Mouse (Mus musculus) cortical plate, adult 2 months (tissue): ENCODE results near the gene Phactr1. TPM values are rescaled to one million over a fixed set of nuclear protein-coding genes. Genes with fewer than 3 reads are reported as not detected.

Experiments used
- H3K27ac ChIP-seq: fragments of 200-500 bp; 2 replicates; pipeline ENCODE4 v1.5.1; 2012; ENCODE audit warnings: low read length, control low read depth, inconsistent platforms; ENCODE audit not compliant: insufficient read depth
- H3K4me1 ChIP-seq: fragments of 200-500 bp; 2 replicates; pipeline ENCODE4 v1.6.1; 2011; ENCODE audit warnings: low read length; ENCODE audit not compliant: control insufficient read depth, insufficient read depth
- H3K4me3 ChIP-seq: fragments of 200-500 bp; 2 replicates; pipeline ENCODE4 v1.5.1; 2011; ENCODE audit warnings: mild to moderate bottlenecking, low read length, control low read depth; ENCODE audit not compliant: insufficient read depth
- CTCF ChIP-seq: fragments of 200-500 bp; IDR thresholded peaks from 2 replicates; pipeline ENCODE4 v1.5.1; 2011; ENCODE audit warnings: mild to moderate bottlenecking, control low read depth, low read length; ENCODE audit not compliant: insufficient read depth; ENCODE audit errors: extremely low read depth
- POLR2A ChIP-seq: fragments of 200-500 bp; IDR thresholded peaks from 2 replicates; pipeline ENCODE4 v1.6.1; 2011; ENCODE audit warnings: mild to moderate bottlenecking, low read length, control low read depth; ENCODE audit not compliant: insufficient read depth; ENCODE audit errors: extremely low read depth
- polyA plus RNA-seq: library from polyadenylated mRNA; depleted of rRNA; stranded (reverse); fragments of >200 nt; gene quantifications from 2 replicates; pipeline ENCODE4 v1.2.3, GENCODE M21; 2012

The Phactr1 gene
- polyA plus RNA-seq, 1 experiment = 206 TPM

DNA sequence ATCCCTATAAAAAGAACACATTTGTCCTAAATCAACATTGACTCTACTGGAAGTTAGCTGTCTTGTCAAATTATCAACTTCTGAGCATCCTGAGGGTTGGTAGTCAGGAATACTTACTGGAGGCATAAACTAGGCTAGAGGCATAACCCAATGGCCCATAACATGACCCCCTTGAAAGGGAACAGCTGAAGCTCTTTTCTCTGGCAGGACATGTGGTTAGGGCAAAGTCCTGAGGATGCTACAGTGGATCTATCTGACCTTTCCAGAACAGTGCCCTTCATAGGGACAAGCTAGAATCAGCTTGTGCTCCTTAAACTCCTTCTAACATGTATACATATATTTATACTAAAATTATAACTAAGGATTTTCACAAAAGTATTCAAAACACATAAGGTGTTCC is 61.8 kb downstream of the Phactr1 start:
- Histone ChIP-seq H3K27ac (no peak overlapping the region), H3K4me1 (peaks cover 6% of the 10 kb centered on the region), H3K4me3 (no peak overlapping the region)
- TF ChIP-seq POLR2A = no peak
- TF ChIP-seq CTCF = no peak

GRCm38 (mm10) chr13:42744467-42744866 is 64.0 kb downstream of the Phactr1 start:
- Histone ChIP-seq H3K4me3 (no peak overlapping the region), H3K27ac (no peak overlapping the region), H3K4me1 (peaks cover 8% of the 10 kb centered on the region)
- TF ChIP-seq POLR2A (no peak), CTCF (no peak)

- Histone ChIP-seq H3K27ac (peak overlapping the region; percentile 76; the same call in 1 of the 2 replicates), H3K4me3 (no peak overlapping the region), H3K4me1 (peaks cover 9% of the 10 kb centered on the region)
- no peak for TF ChIP-seq POLR2A
- no peak for TF ChIP-seq CTCF
These were observed 77.4 kb downstream of the Phactr1 start for GRCm38 (mm10) chr13:42757654-42758400.

DNA sequence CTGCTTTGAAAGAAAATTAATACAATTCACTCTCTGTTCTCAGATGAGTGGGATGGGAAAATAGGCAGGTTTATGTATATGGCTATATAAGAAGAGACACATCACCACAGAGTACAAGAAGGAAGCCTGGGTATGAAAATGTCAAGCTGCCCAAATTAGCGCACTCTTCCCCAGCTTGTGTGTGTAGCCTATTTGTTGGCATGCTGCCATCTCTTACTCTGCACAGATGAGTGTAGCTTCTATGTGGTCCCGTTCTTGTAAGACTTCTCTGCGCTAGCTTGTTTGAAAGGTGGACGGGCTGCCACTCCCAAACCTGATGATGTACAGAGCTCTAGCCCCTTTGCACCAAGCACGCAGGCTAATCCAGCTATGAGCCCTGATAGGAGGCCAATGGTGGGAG is 78.7 kb downstream of the Phactr1 start:
- TF ChIP-seq CTCF (no peak), POLR2A (no peak)

DNA sequence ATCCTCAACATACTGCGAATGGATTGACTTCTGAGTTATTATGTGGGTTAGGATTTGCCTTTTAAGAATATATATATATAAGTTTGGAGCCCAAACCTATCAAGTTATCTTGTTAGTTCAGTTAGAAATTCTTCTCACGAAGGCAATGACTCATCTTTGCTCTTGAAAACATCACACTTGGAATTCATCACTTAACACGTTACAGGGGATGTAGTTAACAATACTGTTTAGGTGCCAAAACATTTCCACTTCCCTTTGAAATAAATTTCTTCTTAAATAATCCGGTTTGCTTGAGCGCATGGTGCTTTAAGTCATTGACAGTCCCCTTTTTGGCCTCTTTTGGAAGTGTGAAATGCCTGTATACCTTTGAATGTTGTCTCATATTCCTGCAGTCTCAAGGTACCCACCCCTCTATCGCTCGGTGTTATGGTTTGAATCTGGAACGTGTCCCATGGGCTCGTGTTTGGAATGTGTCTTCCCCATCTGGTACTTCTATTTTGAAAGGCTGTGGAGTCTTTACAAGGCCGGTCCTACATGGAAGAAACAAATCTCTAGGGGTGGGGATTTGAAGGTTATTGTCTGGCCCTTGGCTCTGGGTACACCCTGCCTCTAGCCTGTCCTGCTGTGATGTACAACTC is 80.6 kb downstream of the Phactr1 start:
- Histone ChIP-seq H3K27ac (no peak overlapping the region), H3K4me1 (peaks cover 13% of the 10 kb centered on the region), H3K4me3 (no peak overlapping the region)
- TF ChIP-seq POLR2A = no peak
- no peak for TF ChIP-seq CTCF

More for the DNA sequence above, 78.7 kb downstream of the Phactr1 start:
- no peak overlapping the region for H3K4me3 ChIP-seq
- peak overlapping the region; percentile 27; the same call in 1 of the 2 replicates for H3K27ac ChIP-seq
- peaks cover 9% of the 10 kb centered on the region for H3K4me1 ChIP-seq

GRCm38 (mm10) chr13:42772314-42772713 is 91.9 kb downstream of the Phactr1 start:
- Histone ChIP-seq H3K27ac (no peak overlapping the region), H3K4me1 (peaks cover 12% of the 10 kb centered on the region; the same call in 1 of the 2 replicates), H3K4me3 (no peak overlapping the region)
- no peak for TF ChIP-seq POLR2A
- no peak for TF ChIP-seq CTCF

DNA sequence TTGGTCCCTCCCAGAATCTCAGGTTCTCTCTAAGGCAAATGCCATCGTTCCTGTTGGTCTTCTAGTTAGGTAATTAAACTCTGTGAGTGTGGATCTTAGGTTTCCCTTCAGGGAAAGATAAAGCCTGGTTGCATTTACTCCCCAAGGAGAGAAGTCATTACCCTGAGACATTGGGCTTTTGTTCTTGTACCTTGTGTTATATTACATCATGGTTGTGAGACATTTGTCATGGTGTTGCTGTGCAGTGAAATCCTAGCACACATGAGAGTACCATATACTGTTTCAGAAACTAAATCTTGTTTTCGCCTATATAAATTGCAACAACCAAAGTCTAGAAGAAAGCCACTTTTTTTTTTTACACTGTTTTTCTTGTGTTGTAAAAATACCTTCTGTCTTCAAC is 93.6 kb downstream of the Phactr1 start:
- H3K4me3 ChIP-seq = no peak overlapping the region
- peaks cover 12% of the 10 kb centered on the region; the same call in 1 of the 2 replicates for H3K4me1 ChIP-seq
- no peak overlapping the region; the same call in 1 of the 2 replicates for H3K27ac ChIP-seq
- no peak for TF ChIP-seq CTCF

DNA sequence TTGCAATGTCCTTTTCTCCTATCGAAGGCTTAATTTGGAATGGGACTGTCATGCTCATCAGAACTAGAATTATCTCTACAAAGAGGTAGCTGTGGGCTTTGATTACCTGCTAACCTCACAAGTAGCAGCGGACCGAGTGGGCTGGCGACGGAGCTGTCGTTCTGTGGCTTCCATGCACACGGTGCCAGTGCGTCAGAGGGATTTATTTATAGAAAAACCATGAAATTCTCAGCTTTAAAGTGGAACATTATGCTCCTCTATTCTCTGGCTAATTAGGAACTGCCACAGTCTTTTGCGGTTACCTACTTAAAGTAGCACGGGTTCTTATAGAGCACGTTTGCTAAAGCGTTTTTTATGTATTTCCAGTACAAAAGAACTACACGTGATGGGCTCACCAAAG is 101.7 kb downstream of the Phactr1 start:
- TF ChIP-seq POLR2A (0 out of 2 replicates have a peak, but pooled peaks have one; percentile 40), CTCF (no peak)
- Histone ChIP-seq H3K4me3 (no peak overlapping the region), H3K4me1 (peaks cover 7% of the 10 kb centered on the region), H3K27ac (peak overlapping the region; percentile 45; the same call in 1 of the 2 replicates)

DNA sequence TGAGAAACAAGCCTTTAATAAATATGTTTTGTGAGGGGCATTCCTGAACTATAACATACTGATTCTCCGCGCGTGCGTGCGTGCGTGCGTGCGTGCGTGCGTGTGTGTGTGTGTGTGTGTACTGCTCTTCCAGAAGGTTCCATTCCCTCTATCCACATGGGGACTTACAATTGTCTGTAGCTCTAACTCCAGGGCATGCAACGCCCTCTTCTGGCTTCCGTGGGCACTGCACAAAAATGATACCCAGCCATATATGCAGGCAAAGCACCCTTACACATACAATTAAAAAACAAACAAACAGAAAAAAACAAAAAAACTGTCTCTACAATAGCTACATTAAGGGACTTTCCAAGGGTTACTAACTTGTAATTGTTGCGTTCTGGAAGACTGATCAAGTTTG is 108.8 kb downstream of the Phactr1 start:
- Histone ChIP-seq H3K4me1 (peaks cover 4% of the 10 kb centered on the region), H3K27ac (no peak overlapping the region), H3K4me3 (no peak overlapping the region)
- TF ChIP-seq POLR2A (no peak), CTCF (peak; percentile 39)

- Histone ChIP-seq H3K4me1 (peaks cover 1% of the 10 kb centered on the region; the same call in 1 of the 2 replicates), H3K27ac (no peak overlapping the region), H3K4me3 (no peak overlapping the region)
- no peak for TF ChIP-seq POLR2A
- TF ChIP-seq CTCF = peak; percentile 70; the same call in 1 of the 2 replicates
These were observed 111.9 kb downstream of the Phactr1 start for GRCm38 (mm10) chr13:42792279-42792678.
